Mouse (Mus musculus): ENCODE results near the gene Chaf1a. TPM values are rescaled to one million over a fixed set of nuclear protein-coding genes. Genes with fewer than 3 reads are reported as not detected.
"Not testable (repeated sequence)": the region's sequence is repeated elsewhere in the genome, so short reads cannot be mapped to it uniquely, and the experiment has no call there.

Chaf1a gene
- total and polyA plus RNA-seq, 3 experiments = 49.5 to 116 TPM; not detected in 1

- no peak for TF ChIP-seq TCF12 (IDR thresholded peaks at IDR 0.05; ENCODE audit: low read depth, low read length)
- no peak for TF ChIP-seq CHD2 (IDR thresholded peaks at IDR 0.05; ENCODE audit: low read length)
- TF ChIP-seq ZC3H11A (IDR thresholded peaks at IDR 0.05; ENCODE audit: low read depth, low read length) = no peak
- TF ChIP-seq POLR2A (IDR thresholded peaks at IDR 0.05; ENCODE audit: control insufficient read depth in 1 of 2, insufficient read depth in 1 of 2, low read depth in 1 of 2, low read length in 2 of 2, poor library complexity in 1 of 2) = no peak
These were observed 61.9 kb downstream of the Chaf1a start (continued) for GRCm38 (mm10) chr17:56102158-56102557.

- H3K9ac ChIP-seq (ENCODE audit: control insufficient read depth, low read depth, low read length, poor library complexity, severe bottlenecking) = no peak overlapping the region
- H3K79me2 ChIP-seq (ENCODE audit: control insufficient read depth, insufficient read depth, low read length, poor library complexity) = no peaks in the 10 kb centered on the region
- no peak overlapping the region for H3K27ac ChIP-seq (ENCODE audit: control insufficient read depth, low read depth, low read length)
- no peak overlapping the region for H3K4me3 ChIP-seq (ENCODE audit: control insufficient read depth in 1 of 2, insufficient read depth in 1 of 2, low read depth in 2 of 2, low read length in 2 of 2)
- no peaks in the 10 kb centered on the region for H3K27me3 ChIP-seq (ENCODE audit: control insufficient read depth in 1 of 2, insufficient read depth in 2 of 2, low read length in 2 of 2)
- H3K9me3 ChIP-seq (replicated peaks; ENCODE audit: insufficient read depth, low read length) = no peaks in the 10 kb centered on the region
- H3K36me3 ChIP-seq (ENCODE audit: control insufficient read depth in 1 of 2, insufficient read depth in 2 of 2, low read length in 2 of 2) = no peaks in the 10 kb centered on the region; a peak in 1 of 4 replicates
- no peak for DNase-seq (ENCODE audit: low read depth, low spot score)
- no peaks in the 10 kb centered on the region for H3K4me1 ChIP-seq (ENCODE audit: control insufficient read depth in 1 of 2, insufficient read depth in 2 of 2, low read length in 2 of 2)
- no peak for TF ChIP-seq SIN3A (IDR thresholded peaks at IDR 0.05; ENCODE audit: low read length)
- no peak for TF ChIP-seq ELF1 (IDR thresholded peaks at IDR 0.05; ENCODE audit: low read depth, low read length)
- TF ChIP-seq GATA1 (IDR thresholded peaks at IDR 0.05; ENCODE audit: low read depth, low read length) = no peak
These were observed 62.7 kb downstream of the Chaf1a start for GRCm38 (mm10) chr17:56102927-56103326.

- DNase-seq (ENCODE audit: low read depth, low spot score) = no peak
- H3K36me3 ChIP-seq (ENCODE audit: control insufficient read depth in 1 of 2, insufficient read depth in 2 of 2, low read length in 2 of 2) = no peaks in the 10 kb centered on the region; a peak in 1 of 4 replicates
These were observed 63.4 kb downstream of the Chaf1a start for GRCm38 (mm10) chr17:56103465-56104285.

GRCm38 (mm10) chr17:56104821-56105220, 64.6 kb downstream of the Chaf1a start:
- H3K27ac ChIP-seq (ENCODE audit: control insufficient read depth, low read depth, low read length); H3K4me3 ChIP-seq (ENCODE audit: control insufficient read depth in 1 of 2, insufficient read depth in 1 of 2, low read depth in 2 of 2, low read length in 2 of 2); H3K4me1 ChIP-seq (ENCODE audit: control insufficient read depth in 1 of 2, insufficient read depth in 2 of 2, low read length in 2 of 2); H3K9me3 ChIP-seq (replicated peaks; ENCODE audit: insufficient read depth, low read length); H3K27me3 ChIP-seq (ENCODE audit: control insufficient read depth in 1 of 2, insufficient read depth in 2 of 2, low read length in 2 of 2); DNase-seq (ENCODE audit: low read depth, low spot score); H3K9ac ChIP-seq (ENCODE audit: control insufficient read depth, low read depth, low read length, poor library complexity, severe bottlenecking); H3K36me3 ChIP-seq (ENCODE audit: control insufficient read depth in 1 of 2, insufficient read depth in 2 of 2, low read length in 2 of 2); H3K79me2 ChIP-seq (ENCODE audit: control insufficient read depth, insufficient read depth, low read length, poor library complexity): not testable (repeated sequence)

More at GRCm38 (mm10) chr17:56103465-56104285, 63.4 kb downstream of the Chaf1a start:
- no peaks in the 10 kb centered on the region for H3K4me1 ChIP-seq (ENCODE audit: control insufficient read depth in 1 of 2, insufficient read depth in 2 of 2, low read length in 2 of 2)
- no peaks in the 10 kb centered on the region for H3K27me3 ChIP-seq (ENCODE audit: control insufficient read depth in 1 of 2, insufficient read depth in 2 of 2, low read length in 2 of 2)
- TF ChIP-seq EP300 (IDR thresholded peaks at IDR 0.05; ENCODE audit: low read depth in 1 of 2, low read length in 2 of 2) = no peak
- no peak for TF ChIP-seq POLR2AphosphoS2 (IDR thresholded peaks at IDR 0.05; ENCODE audit: low read length)
- no peak for TF ChIP-seq ETS1 (IDR thresholded peaks at IDR 0.05; ENCODE audit: low read depth, low read length)
- no peak for TF ChIP-seq RAD21 (IDR thresholded peaks at IDR 0.05; ENCODE audit: low read depth, low read length)
- TF ChIP-seq ZC3H11A (IDR thresholded peaks at IDR 0.05; ENCODE audit: low read depth, low read length) = no peak
- TF ChIP-seq ELF1 (IDR thresholded peaks at IDR 0.05; ENCODE audit: low read depth, low read length) = no peak
- no peak for TF ChIP-seq GABPA (IDR thresholded peaks at IDR 0.05; ENCODE audit: low read depth, low read length)
- TF ChIP-seq BHLHE40 (IDR thresholded peaks at IDR 0.05; ENCODE audit: borderline replicate concordance, low read depth, low read length) = no peak
- TF ChIP-seq HCFC1 (IDR thresholded peaks at IDR 0.05; ENCODE audit: low read depth, low read length) = no peak
- TF ChIP-seq NRF1 (IDR thresholded peaks at IDR 0.05; ENCODE audit: insufficient read depth, low read depth, low read length, poor library complexity, severe bottlenecking) = no peak
- no peak for TF ChIP-seq MAZ (IDR thresholded peaks at IDR 0.05; ENCODE audit: low read depth, low read length)
- no peak for TF ChIP-seq CHD2 (IDR thresholded peaks at IDR 0.05; ENCODE audit: low read length)
- TF ChIP-seq ZMIZ1 (IDR thresholded peaks at IDR 0.05; ENCODE audit: low read depth, low read length) = no peak
- TF ChIP-seq TBP (IDR thresholded peaks at IDR 0.05; ENCODE audit: low read depth, low read length) = no peak
- no peak for TF ChIP-seq RCOR1 (IDR thresholded peaks at IDR 0.05; ENCODE audit: low read depth, low read length)
- no peaks in the 10 kb centered on the region for H3K79me2 ChIP-seq (ENCODE audit: control insufficient read depth, insufficient read depth, low read length, poor library complexity)
- no peak overlapping the region for H3K27ac ChIP-seq (ENCODE audit: control insufficient read depth, low read depth, low read length)
- no peak overlapping the region for H3K9ac ChIP-seq (ENCODE audit: control insufficient read depth, low read depth, low read length, poor library complexity, severe bottlenecking)
- no peaks in the 10 kb centered on the region for H3K9me3 ChIP-seq (replicated peaks; ENCODE audit: insufficient read depth, low read length)
- no peak overlapping the region for H3K4me3 ChIP-seq (ENCODE audit: control insufficient read depth in 1 of 2, insufficient read depth in 1 of 2, low read depth in 2 of 2, low read length in 2 of 2)

Measured in MEL (cell line).